Mouse (Mus musculus): Measurements from ENCODE around the gene Cdc42ep5. TPM values are rescaled to one million over a fixed set of nuclear protein-coding genes. Genes with fewer than 3 reads are reported as not detected.
A peak's percentile ranks its signal among the peaks of the same experiment; 100 is the strongest.

Cdc42ep5 gene
- polyA plus RNA-seq, 1 experiment from 2014 or later: 40.3 TPM

DNA sequence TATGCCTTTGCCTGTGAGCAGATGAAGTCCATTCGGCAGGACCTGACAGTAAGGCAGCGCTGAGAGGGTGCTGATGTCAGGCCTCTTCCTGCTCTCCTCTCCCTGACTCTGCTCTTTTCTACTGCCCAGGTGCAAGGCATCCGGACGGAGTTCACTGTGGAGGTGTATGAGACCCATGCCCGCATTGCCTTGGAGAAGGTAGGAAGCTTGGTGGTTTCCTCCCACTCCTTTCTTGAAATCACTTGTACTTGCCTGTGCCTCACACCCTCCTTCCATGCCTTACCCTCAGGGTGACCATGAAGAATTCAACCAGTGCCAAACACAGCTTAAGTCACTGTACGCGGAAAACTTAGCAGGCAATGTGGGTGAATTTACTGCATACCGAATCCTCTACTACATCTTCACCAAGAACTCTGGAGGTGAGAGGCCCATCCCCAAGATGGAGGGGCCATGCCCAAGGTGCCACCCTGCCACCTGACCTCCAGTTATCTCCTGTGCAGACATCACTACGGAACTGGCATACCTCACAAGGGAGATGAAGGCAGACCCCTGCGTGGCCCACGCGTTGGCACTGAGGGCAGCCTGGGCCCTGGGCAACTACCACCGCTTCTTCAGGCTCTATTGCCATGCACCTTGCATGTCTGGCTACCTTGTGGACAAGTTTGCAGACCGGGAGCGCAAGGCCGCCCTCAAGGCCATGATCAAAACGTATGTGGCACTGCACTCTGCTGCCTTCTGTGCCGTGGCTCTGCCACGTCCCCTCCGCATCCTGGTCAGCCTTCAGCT is 19.7 kb downstream of the Cdc42ep5 start:
- H3K9ac ChIP-seq (replicated peaks): no peak overlapping the region
- no peak for ATAC-seq (ENCODE audit: insufficient number of reproducible peaks, insufficient read depth, low FRiP score, low TSS enrichment, low read depth)
- peaks cover 83% of the 10 kb centered on the region for H3K36me3 ChIP-seq
- H3K4me1 ChIP-seq (replicated peaks): peaks cover 10% of the 10 kb centered on the region
- H3K4me2 ChIP-seq: no peak overlapping the region
- no peak overlapping the region for H3K4me3 ChIP-seq (replicated peaks)
- no peak overlapping the region for H3K27ac ChIP-seq
- WGBS: 96% methylated on average over 20 of the region's 20 CpGs
- H3K27me3 ChIP-seq: no peaks in the 10 kb centered on the region
- H3K9me3 ChIP-seq: no peaks in the 10 kb centered on the region

DNA sequence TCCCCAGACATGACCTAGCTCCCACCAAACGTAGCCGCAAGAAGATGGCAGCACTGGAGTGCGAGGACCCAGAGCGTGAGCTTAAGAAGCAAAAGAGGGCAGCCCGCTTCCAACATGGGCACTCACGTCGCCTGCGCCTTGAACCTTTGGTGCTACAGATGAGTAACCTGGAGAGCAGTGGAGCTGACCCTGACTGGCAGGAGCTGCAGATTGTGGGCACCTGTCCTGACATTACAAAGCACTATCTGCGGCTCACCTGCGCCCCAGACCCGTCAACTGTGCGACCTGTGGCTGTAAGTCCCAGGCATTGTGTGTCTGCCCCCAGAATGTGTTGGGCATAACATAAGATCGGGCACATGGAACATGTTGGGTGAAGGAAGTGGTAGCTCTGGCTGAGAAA is 20.6 kb downstream of the Cdc42ep5 start:
- H3K9ac ChIP-seq (replicated peaks): no peak overlapping the region
- no peak overlapping the region for H3K27ac ChIP-seq
- H3K36me3 ChIP-seq: peaks cover 92% of the 10 kb centered on the region
- H3K4me2 ChIP-seq: no peak overlapping the region
- H3K4me1 ChIP-seq (replicated peaks): peaks cover 9% of the 10 kb centered on the region
- no peaks in the 10 kb centered on the region for H3K27me3 ChIP-seq
- no peak overlapping the region for H3K4me3 ChIP-seq (replicated peaks)
- WGBS: 97% methylated on average over 13 of the region's 13 CpGs
- H3K9me3 ChIP-seq: no peaks in the 10 kb centered on the region
- no peak for ATAC-seq (ENCODE audit: insufficient number of reproducible peaks, insufficient read depth, low FRiP score, low TSS enrichment, low read depth)

DNA sequence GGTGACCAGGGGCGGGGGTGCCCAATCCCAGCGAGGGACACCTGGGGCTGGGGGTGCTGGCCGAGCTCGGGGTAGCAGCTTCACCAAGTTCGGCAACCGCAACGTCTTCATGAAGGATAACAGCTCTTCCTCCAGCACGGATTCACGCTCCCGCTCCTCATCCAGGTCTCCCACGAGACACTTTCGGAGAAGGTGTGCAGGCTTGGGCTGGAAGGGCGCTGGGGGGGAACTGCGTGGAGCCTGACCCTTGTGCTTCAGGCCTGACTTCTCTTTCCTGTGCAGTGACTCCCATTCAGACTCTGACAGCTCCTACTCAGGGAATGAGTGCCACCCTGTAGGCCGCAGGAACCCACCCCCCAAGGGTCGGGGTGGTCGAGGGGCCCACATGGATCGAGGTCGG is 21.2 kb downstream of the Cdc42ep5 start:
- Histone ChIP-seq H3K27ac (no peak overlapping the region), H3K4me2 (no peak overlapping the region), H3K4me1 (replicated peaks) (peaks cover 8% of the 10 kb centered on the region), H3K36me3 (peaks cover 98% of the 10 kb centered on the region), H3K27me3 (no peaks in the 10 kb centered on the region), H3K9me3 (no peaks in the 10 kb centered on the region), H3K4me3 (replicated peaks) (no peak overlapping the region), H3K9ac (replicated peaks) (no peak overlapping the region)
- 94% methylated on average over 19 of the region's 19 CpGs for WGBS
- no peak for ATAC-seq (ENCODE audit: insufficient number of reproducible peaks, insufficient read depth, low FRiP score, low TSS enrichment, low read depth)

DNA sequence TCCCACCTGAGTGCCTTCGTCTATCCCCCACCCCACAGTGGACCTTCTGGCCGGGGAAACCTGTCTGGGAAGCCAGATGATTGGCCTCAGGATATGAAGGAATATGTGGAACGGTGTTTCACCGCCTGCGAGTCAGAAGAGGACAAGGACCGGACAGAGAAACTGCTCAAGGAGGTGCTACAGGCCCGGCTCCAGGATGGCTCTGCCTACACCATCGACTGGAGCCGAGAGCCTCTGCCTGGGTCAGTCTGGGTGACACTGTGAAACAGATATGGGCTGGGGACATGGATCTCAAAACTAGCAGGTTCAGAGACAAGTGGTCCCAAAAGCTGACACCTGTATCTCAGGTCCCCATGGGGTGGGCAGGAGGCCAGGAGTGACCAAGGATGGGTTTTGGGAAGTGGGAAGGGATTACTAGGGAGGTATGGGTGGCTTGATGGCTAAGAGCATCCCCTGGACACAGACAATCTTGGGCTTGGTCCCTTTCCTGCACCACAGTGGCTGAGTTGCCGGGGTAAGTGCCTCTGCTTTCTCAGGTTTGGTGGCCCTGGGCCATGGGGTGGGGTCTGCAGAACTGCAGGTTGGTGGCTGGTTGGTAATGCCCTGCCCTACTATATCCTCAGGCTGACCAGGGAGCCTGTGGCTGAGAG is 21.7 kb downstream of the Cdc42ep5 start:
- Histone ChIP-seq H3K4me1 (replicated peaks) (peaks cover 8% of the 10 kb centered on the region), H3K4me3 (replicated peaks) (no peak overlapping the region), H3K9me3 (no peaks in the 10 kb centered on the region), H3K36me3 (peaks cover 99% of the 10 kb centered on the region), H3K27me3 (no peaks in the 10 kb centered on the region), H3K27ac (no peak overlapping the region), H3K4me2 (no peak overlapping the region), H3K9ac (replicated peaks) (no peak overlapping the region)
- 94% methylated on average over 10 of the region's 10 CpGs for WGBS
- ATAC-seq (ENCODE audit: insufficient number of reproducible peaks, insufficient read depth, low FRiP score, low TSS enrichment, low read depth): no peak

DNA sequence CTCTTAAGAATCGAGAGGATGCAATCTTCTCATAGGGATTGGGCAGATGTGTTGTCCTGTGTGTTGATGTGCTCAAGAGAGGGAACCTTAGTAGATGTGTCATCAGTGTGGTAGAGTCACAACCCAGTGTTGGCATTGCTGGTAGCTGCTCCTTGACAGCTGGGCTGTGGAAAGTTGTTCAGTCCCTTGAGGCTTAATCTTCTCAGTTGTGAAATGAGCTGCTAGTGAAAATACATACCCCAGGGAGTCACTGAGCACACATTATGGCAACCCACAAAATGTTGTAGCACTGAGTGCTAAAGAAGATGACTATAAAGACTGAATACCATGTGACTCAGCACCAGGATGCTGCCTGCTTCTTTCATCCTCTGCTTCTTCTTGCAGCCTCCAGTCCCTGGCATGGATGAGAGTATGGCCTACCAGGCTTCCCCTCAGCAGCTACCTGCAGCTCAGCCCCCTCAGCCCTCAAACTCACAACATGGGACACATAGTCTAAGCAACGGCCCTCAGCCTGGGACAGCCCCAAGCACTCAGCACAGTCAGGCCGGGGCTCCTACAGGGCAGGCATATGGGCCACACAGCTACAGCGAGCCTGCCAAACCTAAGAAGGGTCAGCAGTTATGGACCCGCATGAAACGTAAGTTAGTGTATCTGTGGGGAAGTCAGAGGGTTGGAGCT is 22.9 kb downstream of the Cdc42ep5 start:
- no peaks in the 10 kb centered on the region for H3K27me3 ChIP-seq
- no peak overlapping the region for H3K4me3 ChIP-seq (replicated peaks)
- H3K4me1 ChIP-seq (replicated peaks): peaks cover 9% of the 10 kb centered on the region
- no peak for ATAC-seq (ENCODE audit: insufficient number of reproducible peaks, insufficient read depth, low FRiP score, low TSS enrichment, low read depth)
- no peak overlapping the region for H3K9ac ChIP-seq (replicated peaks)
- 93% methylated on average over 6 of the region's 6 CpGs for WGBS
- peaks cover 87% of the 10 kb centered on the region for H3K36me3 ChIP-seq
- no peak overlapping the region for H3K27ac ChIP-seq
- no peaks in the 10 kb centered on the region for H3K9me3 ChIP-seq
- no peak overlapping the region for H3K4me2 ChIP-seq

DNA sequence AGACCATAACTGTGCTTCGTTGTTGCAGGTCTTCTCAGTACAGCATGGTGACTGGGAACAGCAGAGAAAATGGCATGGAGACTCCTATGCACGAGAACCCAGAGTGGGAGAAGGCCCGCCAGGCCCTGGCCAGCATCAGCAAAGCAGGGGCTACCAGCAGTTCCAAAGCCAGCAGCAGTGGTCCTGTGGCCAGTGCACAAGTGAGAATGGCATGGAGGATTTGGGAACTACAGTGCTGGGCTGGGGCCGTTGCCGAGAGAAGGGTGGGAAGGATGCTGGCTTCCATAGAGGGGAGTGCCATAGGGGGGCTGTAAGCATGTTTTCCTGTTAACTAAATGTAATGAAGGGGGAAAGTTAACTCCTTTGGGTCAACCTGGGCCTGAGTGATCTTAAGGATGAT is 25.3 kb downstream of the Cdc42ep5 start:
- H3K9ac ChIP-seq (replicated peaks): no peak overlapping the region
- 93% methylated on average over 5 of the region's 5 CpGs for WGBS
- no peaks in the 10 kb centered on the region for H3K27me3 ChIP-seq
- H3K4me2 ChIP-seq: no peak overlapping the region
- no peak for ATAC-seq (ENCODE audit: insufficient number of reproducible peaks, insufficient read depth, low FRiP score, low TSS enrichment, low read depth)
- no peaks in the 10 kb centered on the region for H3K9me3 ChIP-seq
- peaks cover 63% of the 10 kb centered on the region for H3K36me3 ChIP-seq
- H3K27ac ChIP-seq: no peak overlapping the region
- no peak overlapping the region for H3K4me3 ChIP-seq (replicated peaks)
- peaks cover 9% of the 10 kb centered on the region for H3K4me1 ChIP-seq (replicated peaks)

DNA sequence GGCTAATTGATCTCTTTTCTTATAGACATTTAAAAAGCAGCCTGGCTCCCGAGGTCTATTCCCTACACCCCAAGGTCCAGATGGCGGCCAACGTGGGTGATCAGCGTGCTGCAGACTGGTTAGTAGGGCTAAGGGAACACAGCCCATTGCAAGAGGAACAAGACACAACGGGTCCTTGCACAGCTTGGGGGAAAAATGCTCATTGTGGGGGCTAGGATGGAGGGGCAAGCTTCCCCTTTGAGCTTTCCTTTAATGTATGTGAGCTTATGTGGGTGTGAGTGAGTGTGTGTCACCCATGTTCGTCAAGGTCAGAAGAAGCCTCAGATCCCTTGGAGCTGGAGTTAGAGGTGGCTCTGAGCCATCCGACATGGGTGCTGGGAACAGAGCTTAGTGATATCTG is 26.0 kb downstream of the Cdc42ep5 start:
- H3K27me3 ChIP-seq: no peaks in the 10 kb centered on the region
- no peak for ATAC-seq (ENCODE audit: insufficient number of reproducible peaks, insufficient read depth, low FRiP score, low TSS enrichment, low read depth)
- H3K4me1 ChIP-seq (replicated peaks): peaks cover 9% of the 10 kb centered on the region
- 93% methylated on average over 7 of the region's 7 CpGs for WGBS
- H3K27ac ChIP-seq: no peak overlapping the region
- peak overlapping the region; percentile 83; the same call in 1 of the 2 replicates for H3K4me3 ChIP-seq (replicated peaks)
- H3K9ac ChIP-seq (replicated peaks): no peak overlapping the region
- H3K36me3 ChIP-seq: peaks cover 56% of the 10 kb centered on the region
- no peaks in the 10 kb centered on the region for H3K9me3 ChIP-seq
- no peak overlapping the region for H3K4me2 ChIP-seq

DNA sequence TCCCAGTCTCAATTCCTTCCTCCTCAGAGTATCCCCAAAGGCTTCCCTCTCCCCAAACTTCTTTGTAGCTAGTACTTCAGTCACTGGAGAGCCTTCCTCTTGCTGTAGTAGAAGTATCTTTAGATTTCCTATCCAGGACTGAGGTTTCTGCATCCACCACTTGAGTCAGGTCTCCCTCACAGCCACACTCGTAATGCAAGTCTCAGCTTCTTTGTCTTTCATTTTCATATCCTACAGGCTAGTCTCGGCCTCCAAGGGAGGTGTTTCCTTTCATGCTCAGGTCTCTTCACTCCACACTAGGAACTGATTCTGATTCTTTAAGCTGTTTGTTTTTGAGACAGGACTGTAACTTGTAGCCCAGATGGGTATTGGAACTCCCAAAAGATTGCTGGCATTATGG is 26.5 kb downstream of the Cdc42ep5 start:
- H3K27me3 ChIP-seq: no peaks in the 10 kb centered on the region
- H3K9me3 ChIP-seq: no peaks in the 10 kb centered on the region
- H3K4me3 ChIP-seq (replicated peaks): peak overlapping the region; percentile 83
- peaks cover 9% of the 10 kb centered on the region for H3K4me1 ChIP-seq (replicated peaks)
- H3K4me2 ChIP-seq: peak overlapping the region; percentile 72
- WGBS: 92% methylated on average over 2 of the region's 2 CpGs
- no peak for ATAC-seq (ENCODE audit: insufficient number of reproducible peaks, insufficient read depth, low FRiP score, low TSS enrichment, low read depth)
- peak overlapping the region; percentile 76; the same call in 1 of the 2 replicates for H3K9ac ChIP-seq (replicated peaks)
- peaks cover 51% of the 10 kb centered on the region for H3K36me3 ChIP-seq
- no peak overlapping the region for H3K27ac ChIP-seq

DNA sequence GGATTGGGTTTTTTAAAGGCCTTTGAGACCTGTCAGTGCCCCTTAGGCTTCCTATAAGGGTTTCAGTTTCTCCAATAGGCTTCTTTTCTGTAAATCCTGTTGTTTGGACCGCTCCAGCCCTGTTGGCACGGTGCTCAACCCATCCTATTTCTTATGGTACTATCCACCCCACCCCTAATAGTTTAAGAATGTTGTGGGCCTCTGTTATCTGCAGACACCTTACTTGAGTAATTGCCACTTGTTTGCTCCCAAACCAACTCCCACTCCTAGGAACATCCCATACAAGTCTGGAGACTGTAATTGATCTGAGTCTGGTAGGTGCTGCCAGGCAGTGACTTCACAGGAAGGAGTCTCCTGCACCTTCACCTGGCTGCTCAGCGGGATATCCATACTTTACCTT is 26.9 kb downstream of the Cdc42ep5 start:
- Histone ChIP-seq H3K27ac (no peak overlapping the region), H3K4me1 (replicated peaks) (peaks cover 9% of the 10 kb centered on the region), H3K9me3 (no peaks in the 10 kb centered on the region), H3K4me3 (replicated peaks) (peak overlapping the region; percentile 83), H3K9ac (replicated peaks) (peak overlapping the region; percentile 76), H3K36me3 (peaks cover 47% of the 10 kb centered on the region), H3K4me2 (peak overlapping the region; percentile 72), H3K27me3 (no peaks in the 10 kb centered on the region)
- no peak for ATAC-seq (ENCODE audit: insufficient number of reproducible peaks, insufficient read depth, low FRiP score, low TSS enrichment, low read depth)
- WGBS: 60% methylated on average over 3 of the region's 3 CpGs

DNA sequence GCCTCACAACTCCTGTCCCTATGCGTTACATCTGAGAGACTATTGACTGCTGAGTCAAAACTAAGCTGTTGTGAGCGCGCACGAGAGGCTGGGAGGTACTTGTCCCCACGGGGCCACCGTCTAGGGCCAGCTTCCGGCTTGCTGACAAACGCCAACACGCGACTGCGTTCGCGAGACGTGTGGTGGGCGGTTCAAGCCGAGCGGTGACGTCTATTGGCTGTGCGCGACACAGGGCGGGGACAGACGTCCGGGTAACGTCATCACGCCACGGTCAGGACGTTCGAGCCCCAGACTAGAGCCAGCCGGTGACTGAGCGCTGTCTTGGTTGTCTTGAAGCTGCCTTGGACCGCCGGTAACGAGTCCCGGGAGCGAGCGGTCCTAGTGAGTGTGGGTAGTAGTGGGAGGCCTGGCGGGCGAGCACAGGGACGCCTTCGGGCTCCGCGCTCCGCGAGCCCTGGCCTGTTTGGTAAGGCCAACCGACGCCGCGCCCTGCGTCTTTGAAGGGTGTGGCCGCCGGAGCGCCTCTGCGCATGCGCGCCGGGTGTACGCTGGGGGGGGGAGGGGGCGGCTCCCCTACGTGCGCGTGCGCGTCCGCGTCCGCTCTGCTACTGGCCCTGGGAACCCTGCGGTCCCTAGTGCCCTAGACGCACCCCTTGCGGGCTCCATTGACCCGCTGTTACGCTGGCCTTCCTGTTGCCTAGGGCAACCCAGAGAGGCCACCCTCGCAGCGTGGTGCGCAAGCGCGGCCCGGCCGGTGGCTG is 27.7 kb downstream of the Cdc42ep5 start, which contains the start of gene Leng8:
Gene Leng8 (plus strand): TSS at position 269 of the 761 bp plus-strand sequence.
- Histone ChIP-seq H3K4me3 (replicated peaks) (peak within 1 kb of the TSS; percentile 83), H3K4me2 (peak within 1 kb of the TSS; percentile 72), H3K9me3 (no peaks in the 10 kb centered on the region), H3K4me1 (replicated peaks) (peaks cover 9% of the 10 kb centered on the region), H3K27me3 (no peaks in the 10 kb centered on the region), H3K36me3 (peaks cover 39% of the 10 kb centered on the region), H3K9ac (replicated peaks) (peak within 1 kb of the TSS; percentile 76), H3K27ac (peak within 1 kb of the TSS; percentile 91)
- WGBS: 0% methylated on average over 72 of the region's 78 CpGs
- peak; percentile 98 for ATAC-seq (ENCODE audit: insufficient number of reproducible peaks, insufficient read depth, low FRiP score, low TSS enrichment, low read depth)

DNA sequence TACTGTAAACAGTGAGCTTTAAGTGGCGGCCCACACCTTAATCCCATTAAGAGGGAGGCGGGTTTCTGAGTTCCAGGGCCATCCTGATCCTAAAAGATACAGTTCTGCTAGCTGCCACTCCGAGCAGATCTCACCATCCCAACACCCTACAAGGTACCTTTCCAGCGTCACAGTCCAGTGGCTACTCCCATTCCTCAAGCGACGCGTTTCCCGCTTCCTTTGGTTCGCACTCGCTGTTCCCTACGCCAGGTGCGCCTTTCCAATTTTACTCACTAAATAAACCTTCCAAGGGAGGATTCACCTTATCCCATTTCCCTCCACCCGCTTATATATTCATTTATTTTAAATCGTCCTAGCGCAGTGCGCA is 28.3 kb downstream of the Cdc42ep5 start:
- Histone ChIP-seq H3K4me3 (replicated peaks) (peak overlapping the region; percentile 83), H3K4me1 (replicated peaks) (peaks cover 10% of the 10 kb centered on the region), H3K4me2 (peak overlapping the region; percentile 72), H3K9me3 (no peaks in the 10 kb centered on the region), H3K9ac (replicated peaks) (peak overlapping the region; percentile 65), H3K27me3 (no peaks in the 10 kb centered on the region), H3K36me3 (peaks cover 33% of the 10 kb centered on the region), H3K27ac (peak overlapping the region; percentile 91; the same call in 1 of the 2 replicates)
- ATAC-seq (ENCODE audit: insufficient number of reproducible peaks, insufficient read depth, low FRiP score, low TSS enrichment, low read depth): peak; percentile 28
- WGBS: 0% methylated on average over 16 of the region's 16 CpGs
